Mouse (Mus musculus) bone marrow, adult 2 months (tissue): ENCODE data around the gene Rab15.

ENCODE experiments used
- CTCF ChIP-seq: fragments of 200-500 bp; IDR thresholded peaks from 2 replicates; pipeline ENCODE4 v1.5.1; 2011; ENCODE audit warnings: low read length, control low read depth; ENCODE audit not compliant: control insufficient read depth, insufficient read depth
- POLR2A ChIP-seq: fragments of 200-500 bp; IDR thresholded peaks from 2 replicates; pipeline ENCODE4 v1.6.1; 2011; ENCODE audit warnings: low read depth, mild to moderate bottlenecking, control low read depth, low read length, borderline replicate concordance; ENCODE audit not compliant: control insufficient read depth

DNA sequence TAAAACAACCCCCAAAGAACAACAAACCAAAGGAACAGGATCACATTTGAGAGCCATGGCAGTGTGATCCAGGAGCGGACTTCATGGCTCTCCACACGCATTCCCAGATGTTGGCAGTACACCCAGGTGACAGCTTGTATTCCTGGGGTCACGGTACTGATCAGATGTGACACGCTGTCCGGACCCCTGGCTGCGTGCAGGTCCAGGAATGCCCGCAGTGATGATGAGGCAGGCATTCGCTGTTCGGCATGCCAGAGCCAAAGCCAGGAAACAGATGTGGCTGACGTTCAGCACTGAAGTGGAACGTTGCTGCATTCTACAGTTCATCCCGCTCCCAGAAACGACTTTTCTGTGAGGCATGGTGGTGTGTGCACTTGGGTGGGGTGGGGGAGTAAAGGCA is 42.6 kb upstream of the Rab15 start:
- TF ChIP-seq CTCF, result no peak
- TF ChIP-seq POLR2A, result no peak
